Mouse (Mus musculus): Measurements from ENCODE around the gene S1pr1.

DNA sequence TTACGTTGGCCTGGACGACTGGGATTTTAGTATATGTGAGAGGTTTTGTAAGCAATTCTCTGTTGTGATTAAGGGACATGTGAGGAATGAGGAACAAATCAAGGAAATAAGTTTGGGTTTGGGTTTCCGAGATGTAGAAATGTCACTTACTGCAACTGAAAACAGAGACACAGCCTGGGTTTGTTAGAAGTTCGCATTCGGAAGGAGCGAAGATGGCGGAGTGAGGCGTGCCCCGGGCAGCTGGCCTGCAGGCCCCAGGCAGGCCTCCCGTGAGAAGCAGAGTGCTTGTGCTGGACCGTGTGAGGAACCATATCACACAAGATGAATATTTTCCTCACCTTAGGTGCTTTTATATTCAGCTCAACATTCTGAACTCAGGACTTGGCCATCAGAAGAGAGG lies 30.2 kb upstream of the S1pr1 start:
- no peak for TF ChIP-seq POLR2A (IDR thresholded peaks at IDR 0.05; ENCODE audit: extremely low read depth, insufficient read depth, low read length)
- no peak for TF ChIP-seq CTCF (IDR thresholded peaks at IDR 0.05; ENCODE audit: extremely low read depth, insufficient read depth, low read length)
